Mouse (Mus musculus) embryonic facial prominence, embryonic 14.5 days (tissue): ENCODE data around the gene Gm28729. TPM values are rescaled to one million over a fixed set of nuclear protein-coding genes. Genes with fewer than 3 reads are reported as not detected.

Experiments
- ATAC-seq: fragments of 200-750 bp; cut with Nextera tagmentation; 2 replicates; pipeline ENCODE4 v1.8.0; 2017; ENCODE audit warnings: low read depth, moderate number of reproducible peaks, moderate TSS enrichment
- DNase-seq: peaks from one replicate; pipeline ENCODE4 v3.0.0-alpha.2; 2015; ENCODE audit warnings: low spot score
- H3K27ac ChIP-seq: fragments of 300-500 bp; sonication (generic); replicated peaks from 2 replicates; pipeline ENCODE4 v1.5.1; 2014; ENCODE audit warnings: low read depth, mild to moderate bottlenecking, low read length, moderate library complexity
- H3K27me3 ChIP-seq: fragments of 300-500 bp; sonication (generic); replicated peaks from 2 replicates; pipeline ENCODE4 v1.6.1; 2014; ENCODE audit warnings: low read length; ENCODE audit not compliant: control insufficient read depth, insufficient read depth
- H3K36me3 ChIP-seq: fragments of 300-500 bp; sonication (generic); 2 replicates; pipeline ENCODE4 v1.6.1; 2014; ENCODE audit warnings: low read length, mixed read lengths; ENCODE audit not compliant: control insufficient read depth, insufficient read depth
- H3K4me1 ChIP-seq: fragments of 300-500 bp; sonication (generic); 2 replicates; pipeline ENCODE4 v1.6.1; 2014; ENCODE audit warnings: antibody characterized with exemption, low read length; ENCODE audit not compliant: control insufficient read depth, insufficient read depth
- H3K4me2 ChIP-seq: fragments of 300-500 bp; sonication (generic); 2 replicates; pipeline ENCODE4 v1.6.1; 2014; ENCODE audit warnings: low read depth, mild to moderate bottlenecking, low read length, moderate library complexity, mixed read lengths
- H3K4me3 ChIP-seq: fragments of 300-500 bp; sonication (generic); 2 replicates; pipeline ENCODE4 v1.5.1; 2014; ENCODE audit warnings: low read depth, mild to moderate bottlenecking, low read length
- H3K9ac ChIP-seq: fragments of 300-500 bp; sonication (generic); 2 replicates; pipeline ENCODE4 v1.6.1; 2014; ENCODE audit warnings: low read depth, mild to moderate bottlenecking, low read length, moderate library complexity, mixed read lengths
- H3K9me3 ChIP-seq: fragments of 300-500 bp; sonication (generic); 2 replicates; pipeline ENCODE4 v1.6.1; 2016; ENCODE audit warnings: low read length; ENCODE audit not compliant: control insufficient read depth
- WGBS: fragments of 180-500 bp; shearing (Covaris S2); extraction: QIAGEN DNeasy Blood & Tissue Kit; methylation state at CpG from one replicate; pipeline ENCODE4 v1.1.7; 2014; 5-methylcytosine and 5-hydroxymethylcytosine counted together
- polyA plus RNA-seq: library from polyadenylated mRNA; unstranded; fragments of >200 nt; fragmentation: Nextera tagmentation; extraction: Ambion mirVana; gene quantifications from 2 replicates; pipeline ENCODE4 v1.2.1, GENCODE M21; 2014

The Gm28729 gene
- 0.13 and 0.64 TPM in 2 replicates for polyA plus RNA-seq

DNA sequence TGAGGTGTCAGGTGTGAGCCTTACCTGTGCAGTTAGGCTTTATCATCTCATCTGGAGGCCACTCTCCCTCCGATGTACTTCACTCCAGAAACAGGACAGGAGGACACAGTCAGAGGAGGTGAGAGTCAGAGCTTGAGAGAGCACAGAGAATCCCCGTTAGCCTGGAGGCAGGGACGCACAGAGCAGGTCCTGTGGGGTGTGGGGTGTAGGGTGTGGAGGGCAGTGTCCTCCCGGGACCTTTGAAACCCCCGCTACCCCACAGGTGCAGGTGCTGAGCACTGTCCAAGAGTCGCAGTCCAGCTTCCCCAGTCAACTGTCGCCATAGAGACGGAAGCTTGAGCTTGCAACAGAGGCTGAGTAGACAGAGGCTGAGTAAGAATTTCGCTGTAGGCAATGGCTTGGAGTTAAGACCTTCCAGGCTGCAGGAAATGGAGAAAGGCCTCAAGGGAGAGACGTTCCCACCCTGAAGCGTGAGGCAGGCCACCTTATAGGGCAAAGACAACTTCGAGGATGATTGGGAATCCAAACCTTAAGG, at the start of gene Gm28729:
Gene Gm28729 (minus strand): TSS at position 293 of the 535 bp plus-strand sequence.
- Histone ChIP-seq H3K9ac (no peak within 1 kb of the TSS), H3K27me3 (no peaks in the 10 kb centered on the region), H3K9me3 (no peaks in the 10 kb centered on the region), H3K4me2 (no peak within 1 kb of the TSS), H3K4me1 (no peaks in the 10 kb centered on the region), H3K27ac (no peak within 1 kb of the TSS), H3K4me3 (no peak within 1 kb of the TSS), H3K36me3 (no peaks in the 10 kb centered on the region)
- DNase-seq = no peak
- ATAC-seq = no peak
- 42% methylated on average over 12 of the region's 12 CpGs for WGBS

GRCm38 (mm10) chr9:96573252-96573651, 48.2 kb upstream of the Gm28729 start:
- Histone ChIP-seq H3K36me3 (peaks cover 14% of the 10 kb centered on the region), H3K4me3 (no peak overlapping the region), H3K27me3 (no peaks in the 10 kb centered on the region), H3K9ac (no peak overlapping the region), H3K4me2 (no peak overlapping the region), H3K9me3 (no peaks in the 10 kb centered on the region), H3K4me1 (no peaks in the 10 kb centered on the region), H3K27ac (no peak overlapping the region)
- no peak for ATAC-seq
- 15% methylated on average over 1 of the region's 1 CpGs for WGBS
- DNase-seq = peak; percentile 17

DNA sequence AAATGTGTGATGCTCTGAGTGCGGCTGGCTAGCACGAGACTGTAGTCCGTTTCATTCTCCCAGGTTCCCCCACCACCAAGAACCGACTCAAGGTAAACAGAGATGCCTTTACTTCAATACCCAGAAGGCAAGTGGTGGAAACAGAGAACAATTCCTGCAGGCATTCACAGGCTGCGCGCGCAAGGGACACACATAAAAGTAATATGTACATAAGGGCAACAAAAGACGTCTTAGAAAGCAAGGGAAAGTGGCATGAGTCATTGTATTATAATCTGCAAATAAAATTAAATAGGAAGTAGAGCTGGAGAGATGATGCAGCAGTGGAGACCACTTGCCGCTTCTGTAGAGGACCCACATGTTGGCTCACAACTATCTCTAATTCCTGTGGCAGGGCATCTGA, 47.7 kb upstream of the Gm28729 start:
- Histone ChIP-seq H3K36me3 (peaks cover 14% of the 10 kb centered on the region), H3K27ac (no peak overlapping the region), H3K4me3 (no peak overlapping the region), H3K4me2 (no peak overlapping the region), H3K27me3 (no peaks in the 10 kb centered on the region), H3K4me1 (no peaks in the 10 kb centered on the region), H3K9me3 (no peaks in the 10 kb centered on the region), H3K9ac (no peak overlapping the region)
- 87% methylated on average over 9 of the region's 9 CpGs for WGBS
- ATAC-seq (no peak), DNase-seq (no peak)

GRCm38 (mm10) chr9:96566470-96566996, 41.5 kb upstream of the Gm28729 start:
- Histone ChIP-seq H3K9ac (no peak overlapping the region), H3K36me3 (peaks cover 51% of the 10 kb centered on the region), H3K27me3 (no peaks in the 10 kb centered on the region), H3K4me2 (no peak overlapping the region), H3K9me3 (no peaks in the 10 kb centered on the region), H3K27ac (no peak overlapping the region), H3K4me1 (no peaks in the 10 kb centered on the region), H3K4me3 (no peak overlapping the region)
- DNase-seq = no peak
- 75% methylated on average over 8 of the region's 8 CpGs for WGBS
- no peak for ATAC-seq

- no peaks in the 10 kb centered on the region for H3K4me1 ChIP-seq
- ATAC-seq = no peak
- 98% methylated on average over 4 of the region's 4 CpGs for WGBS
- peaks cover 61% of the 10 kb centered on the region for H3K36me3 ChIP-seq
- no peaks in the 10 kb centered on the region for H3K9me3 ChIP-seq
- no peak overlapping the region for H3K4me3 ChIP-seq
- no peak for DNase-seq
- no peaks in the 10 kb centered on the region for H3K27me3 ChIP-seq
- no peak overlapping the region for H3K27ac ChIP-seq
- no peak overlapping the region for H3K9ac ChIP-seq
- H3K4me2 ChIP-seq = no peak overlapping the region
Observed at GRCm38 (mm10) chr9:96563501-96563900, 38.4 kb upstream of the Gm28729 start.

DNA sequence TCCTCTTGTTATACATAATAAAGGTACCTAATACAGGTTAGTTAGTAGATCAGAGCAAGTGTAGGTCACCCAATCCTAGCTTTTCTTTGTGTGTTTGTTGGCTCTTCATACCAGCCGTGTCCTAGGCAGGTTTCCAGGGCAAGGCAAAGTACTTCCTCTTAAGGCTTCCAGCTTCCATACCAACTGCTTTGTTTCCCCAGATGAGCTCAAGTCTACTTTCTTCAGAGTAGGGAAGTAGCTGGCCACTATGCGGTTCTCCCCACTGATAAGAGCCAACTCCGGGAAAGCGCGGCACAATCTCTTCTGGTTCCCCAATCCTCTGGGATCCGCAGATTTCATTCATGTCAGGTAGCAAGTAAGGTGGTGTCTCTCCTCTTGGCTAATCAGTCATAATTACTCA, 34.1 kb upstream of the Gm28729 start:
- H3K27me3 ChIP-seq = no peaks in the 10 kb centered on the region
- DNase-seq = no peak
- peaks cover 61% of the 10 kb centered on the region for H3K36me3 ChIP-seq
- 94% methylated on average over 6 of the region's 6 CpGs for WGBS
- no peaks in the 10 kb centered on the region for H3K4me1 ChIP-seq
- no peak overlapping the region for H3K4me3 ChIP-seq
- no peak for ATAC-seq
- H3K27ac ChIP-seq = no peak overlapping the region
- H3K4me2 ChIP-seq = no peak overlapping the region
- no peaks in the 10 kb centered on the region for H3K9me3 ChIP-seq
- H3K9ac ChIP-seq = no peak overlapping the region

DNA sequence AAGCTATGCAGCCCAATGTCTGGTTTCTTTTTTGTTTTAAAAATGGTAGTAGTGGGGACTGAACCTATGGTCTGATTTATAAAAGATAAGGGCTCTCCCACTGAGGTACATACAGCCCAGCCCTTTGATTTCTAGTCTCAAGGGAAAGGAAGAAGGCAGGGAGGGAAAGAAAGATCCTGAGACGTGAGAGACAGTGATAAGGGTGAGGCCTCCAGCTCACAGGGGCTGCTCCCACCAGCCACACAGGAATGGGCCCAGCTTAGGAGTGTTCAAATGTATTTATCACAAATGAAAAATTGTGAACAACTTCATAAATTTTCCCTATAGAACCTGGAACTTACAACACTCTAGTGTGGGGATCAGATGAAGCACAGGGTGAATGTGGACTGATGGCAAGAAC, 33.5 kb upstream of the Gm28729 start:
- H3K36me3 ChIP-seq = peaks cover 56% of the 10 kb centered on the region
- no peak overlapping the region for H3K9ac ChIP-seq
- H3K4me3 ChIP-seq = no peak overlapping the region
- DNase-seq (no peak), ATAC-seq (no peak)
- WGBS = 89% methylated on average over 1 of the region's 1 CpGs
- H3K4me2 ChIP-seq = no peak overlapping the region
- H3K4me1 ChIP-seq = no peaks in the 10 kb centered on the region
- H3K27ac ChIP-seq = no peak overlapping the region
- no peaks in the 10 kb centered on the region for H3K27me3 ChIP-seq
- no peaks in the 10 kb centered on the region for H3K9me3 ChIP-seq

- Histone ChIP-seq H3K27me3 (no peaks in the 10 kb centered on the region), H3K4me1 (no peaks in the 10 kb centered on the region), H3K9ac (no peak overlapping the region), H3K27ac (no peak overlapping the region), H3K36me3 (peaks cover 55% of the 10 kb centered on the region), H3K9me3 (no peaks in the 10 kb centered on the region), H3K4me3 (no peak overlapping the region), H3K4me2 (no peak overlapping the region)
- no peak for ATAC-seq
- WGBS = 94% methylated on average over 1 of the region's 1 CpGs
- DNase-seq = no peak
Observed at GRCm38 (mm10) chr9:96554095-96554494, 29.0 kb upstream of the Gm28729 start.

GRCm38 (mm10) chr9:96545410-96545809, 20.3 kb upstream of the Gm28729 start:
- DNase-seq = no peak
- H3K9me3 ChIP-seq = no peaks in the 10 kb centered on the region
- no peak overlapping the region for H3K4me3 ChIP-seq
- no peaks in the 10 kb centered on the region for H3K27me3 ChIP-seq
- H3K27ac ChIP-seq = no peak overlapping the region
- no peak overlapping the region for H3K4me2 ChIP-seq
- ATAC-seq = no peak
- peaks cover 42% of the 10 kb centered on the region for H3K36me3 ChIP-seq
- no peaks in the 10 kb centered on the region for H3K4me1 ChIP-seq
- no peak overlapping the region for H3K9ac ChIP-seq
- WGBS = 89% methylated on average over 13 of the region's 13 CpGs
